Mouse (Mus musculus): ENCODE results near the gene Gm14819. TPM values are rescaled to one million over a fixed set of nuclear protein-coding genes. Genes with fewer than 3 reads are reported as not detected.

Gm14819 gene
- polyA plus RNA-seq (2015; fragmentation: Nextera tagmentation; extraction: Ambion mirVana) = not detected in 2 replicates

DNA sequence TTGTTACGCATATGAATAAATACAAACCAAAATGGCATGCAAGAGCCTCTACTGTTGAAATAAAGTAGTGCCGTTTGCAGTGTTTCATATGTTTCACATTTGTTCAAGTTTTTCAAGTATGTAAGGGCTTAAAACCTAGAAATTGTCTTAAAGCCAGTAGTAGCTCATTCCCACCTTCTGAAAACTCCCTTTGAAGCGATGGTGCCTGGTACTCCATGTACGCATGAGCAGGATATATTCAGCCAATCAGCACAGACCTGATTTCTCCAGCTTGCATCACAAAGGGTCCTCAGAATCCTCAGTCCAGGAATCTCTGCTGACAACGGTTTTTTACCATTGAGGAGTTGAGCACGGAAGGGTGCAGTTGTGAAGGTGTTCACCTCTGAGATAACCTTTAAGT is at the start of gene Gm14819:
Gene Gm14819, plus strand, starts transcription at position 301 of the 400 bp plus-strand sequence.

